Mouse (Mus musculus): ENCODE measurements at regions not wholly inside any gene's neighbourhood (a gene's known extent, or its start where the extent isn't known, plus 50 kb on each side); places are given as distances from the start of the nearest gene placed in this dataset.

DNA sequence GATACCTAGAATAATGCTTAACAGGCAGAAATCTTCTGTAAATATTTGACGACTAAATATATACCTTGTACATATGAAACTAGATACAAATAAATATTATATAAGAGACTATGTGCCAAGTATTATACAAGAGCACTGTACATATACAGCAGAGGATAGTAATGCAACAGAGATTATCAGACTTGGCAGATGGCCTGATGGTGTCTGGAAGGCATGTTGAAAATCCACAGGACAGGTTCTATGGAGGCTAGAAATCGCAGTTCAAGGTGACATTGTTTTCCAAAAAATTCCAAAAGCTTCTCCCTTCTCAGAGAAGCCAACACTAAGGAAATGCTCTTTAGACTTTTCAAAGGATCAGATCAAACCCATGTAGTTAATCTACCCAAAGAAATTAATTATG is 126.9 kb upstream of the Mrps30 start:
- no peaks in the 10 kb centered on the region for H3K27me3 ChIP-seq (ENCODE audit: control insufficient read depth, insufficient read depth, low read length)
- no peaks in the 10 kb centered on the region for H3K4me1 ChIP-seq (ENCODE audit: control insufficient read depth, insufficient read depth, low read length)
- ATAC-seq (ENCODE audit: insufficient number of reproducible peaks, low FRiP score, low TSS enrichment, low read depth) (no peak), DNase-seq (ENCODE audit: low spot score) (no peak)
- no peak overlapping the region for H3K27ac ChIP-seq (replicated peaks; ENCODE audit: low read depth, low read length)
- no peak overlapping the region for H3K4me2 ChIP-seq (ENCODE audit: low read depth, severe bottlenecking)
- 89% methylated on average over 2 of the region's 2 CpGs for WGBS
- H3K9ac ChIP-seq (ENCODE audit: low read length) = no peak overlapping the region
- no peaks in the 10 kb centered on the region for H3K9me3 ChIP-seq (ENCODE audit: control insufficient read depth, low read length)
- H3K4me3 ChIP-seq (ENCODE audit: low read depth, low read length) = no peak overlapping the region
- no peaks in the 10 kb centered on the region for H3K36me3 ChIP-seq (ENCODE audit: control insufficient read depth, insufficient read depth, low read length)

DNA sequence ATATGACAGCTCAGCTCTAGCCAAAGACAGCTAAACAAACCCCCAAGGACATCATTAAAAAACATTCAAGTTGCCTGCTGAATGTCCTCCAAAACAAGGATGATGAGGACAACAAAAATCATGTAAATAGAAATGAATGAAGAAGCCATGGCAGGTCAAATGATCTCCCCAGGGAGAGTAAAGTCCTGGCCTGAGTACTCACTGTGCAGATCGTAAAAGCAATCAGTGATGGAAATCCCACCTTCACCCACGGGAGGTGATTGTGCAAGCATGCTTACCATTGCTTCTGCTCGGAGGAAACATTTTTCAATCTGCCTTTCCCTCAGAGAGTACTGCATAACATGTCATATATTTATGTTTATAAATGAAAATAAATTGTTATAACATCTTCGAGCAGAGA is 119.1 kb upstream of the Mrps30 start:
- DNase-seq (ENCODE audit: low spot score) = no peak
- no peak for ATAC-seq (ENCODE audit: insufficient number of reproducible peaks, low FRiP score, low TSS enrichment, low read depth)

DNA sequence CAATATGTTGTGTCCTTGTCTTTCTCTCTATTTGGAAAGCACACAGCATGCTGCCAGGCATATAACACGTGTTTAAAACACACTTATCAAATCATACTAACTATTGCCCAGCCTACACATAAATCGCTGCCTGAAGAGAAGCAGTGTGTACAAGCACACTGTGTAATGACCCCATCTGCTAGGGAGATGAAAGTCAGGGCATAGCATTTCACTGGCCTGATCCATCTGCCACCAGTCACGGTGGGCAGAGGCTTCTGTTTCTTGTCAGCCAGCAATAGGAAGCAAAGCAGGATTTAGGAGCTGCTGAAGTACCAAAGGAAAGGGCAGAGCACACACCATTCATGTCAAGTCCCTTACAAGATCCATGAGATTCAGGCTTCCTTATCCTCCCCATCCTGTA is 103.6 kb upstream of the Mrps30 start:
- Histone ChIP-seq H3K27me3 (ENCODE audit: control insufficient read depth, insufficient read depth, low read length) (no peaks in the 10 kb centered on the region), H3K4me1 (ENCODE audit: control insufficient read depth, insufficient read depth, low read length) (0 out of 2 replicates have a peak, but pooled peaks cover 4% of the 10 kb centered on the region), H3K4me3 (ENCODE audit: low read depth, low read length) (no peak overlapping the region), H3K36me3 (ENCODE audit: control insufficient read depth, insufficient read depth, low read length) (no peaks in the 10 kb centered on the region), H3K9ac (ENCODE audit: low read length) (no peak overlapping the region), H3K4me2 (ENCODE audit: low read depth, severe bottlenecking) (no peak overlapping the region), H3K27ac (replicated peaks; ENCODE audit: low read depth, low read length) (no peak overlapping the region), H3K9me3 (ENCODE audit: control insufficient read depth, low read length) (no peaks in the 10 kb centered on the region)
- WGBS = 10% methylated on average over 3 of the region's 3 CpGs
- DNase-seq (ENCODE audit: low spot score) (peak; percentile 53), ATAC-seq (ENCODE audit: insufficient number of reproducible peaks, low FRiP score, low TSS enrichment, low read depth) (no peak)

More for the DNA sequence above, 119.1 kb upstream of the Mrps30 start:
- 79% methylated on average over 4 of the region's 4 CpGs for WGBS
- H3K9me3 ChIP-seq (ENCODE audit: control insufficient read depth, low read length) = no peaks in the 10 kb centered on the region
- H3K4me3 ChIP-seq (ENCODE audit: low read depth, low read length) = no peak overlapping the region
- no peak overlapping the region for H3K4me2 ChIP-seq (ENCODE audit: low read depth, severe bottlenecking)
- no peak overlapping the region for H3K27ac ChIP-seq (replicated peaks; ENCODE audit: low read depth, low read length)
- H3K27me3 ChIP-seq (ENCODE audit: control insufficient read depth, insufficient read depth, low read length) = no peaks in the 10 kb centered on the region
- H3K36me3 ChIP-seq (ENCODE audit: control insufficient read depth, insufficient read depth, low read length) = no peaks in the 10 kb centered on the region
- H3K9ac ChIP-seq (ENCODE audit: low read length) = no peak overlapping the region
- H3K4me1 ChIP-seq (ENCODE audit: control insufficient read depth, insufficient read depth, low read length) = no peaks in the 10 kb centered on the region

DNA sequence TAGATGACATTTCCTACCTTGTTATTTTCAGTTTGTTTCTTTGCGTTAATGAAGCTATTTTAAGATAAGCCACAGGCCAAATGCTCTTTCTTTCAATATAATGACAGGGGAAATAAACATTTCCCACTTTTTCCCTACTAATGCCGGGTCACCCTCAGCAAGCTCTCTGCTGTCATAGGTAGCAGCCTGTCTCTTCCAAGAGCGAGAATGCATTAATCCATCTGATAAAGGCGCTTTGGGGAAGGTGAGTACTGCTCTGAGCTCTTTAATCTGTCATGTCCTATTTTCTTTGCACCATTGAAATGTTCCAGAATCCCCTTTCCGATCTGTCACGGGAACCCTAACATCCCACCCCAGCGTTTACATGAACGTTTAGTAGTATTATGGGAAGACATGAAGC is 96.0 kb upstream of the Mrps30 start:
- Histone ChIP-seq H3K9me3 (ENCODE audit: control insufficient read depth, low read length) (no peaks in the 10 kb centered on the region), H3K27ac (replicated peaks; ENCODE audit: low read depth, low read length) (no peak overlapping the region), H3K4me2 (ENCODE audit: low read depth, severe bottlenecking) (no peak overlapping the region), H3K27me3 (ENCODE audit: control insufficient read depth, insufficient read depth, low read length) (no peaks in the 10 kb centered on the region), H3K36me3 (ENCODE audit: control insufficient read depth, insufficient read depth, low read length) (no peaks in the 10 kb centered on the region), H3K4me1 (ENCODE audit: control insufficient read depth, insufficient read depth, low read length) (no peaks in the 10 kb centered on the region), H3K4me3 (ENCODE audit: low read depth, low read length) (no peak overlapping the region), H3K9ac (ENCODE audit: low read length) (no peak overlapping the region)
- no peak for ATAC-seq (ENCODE audit: insufficient number of reproducible peaks, low FRiP score, low TSS enrichment, low read depth)
- no peak for DNase-seq (ENCODE audit: low spot score)
- 19% methylated on average over 8 of the region's 8 CpGs for WGBS

DNA sequence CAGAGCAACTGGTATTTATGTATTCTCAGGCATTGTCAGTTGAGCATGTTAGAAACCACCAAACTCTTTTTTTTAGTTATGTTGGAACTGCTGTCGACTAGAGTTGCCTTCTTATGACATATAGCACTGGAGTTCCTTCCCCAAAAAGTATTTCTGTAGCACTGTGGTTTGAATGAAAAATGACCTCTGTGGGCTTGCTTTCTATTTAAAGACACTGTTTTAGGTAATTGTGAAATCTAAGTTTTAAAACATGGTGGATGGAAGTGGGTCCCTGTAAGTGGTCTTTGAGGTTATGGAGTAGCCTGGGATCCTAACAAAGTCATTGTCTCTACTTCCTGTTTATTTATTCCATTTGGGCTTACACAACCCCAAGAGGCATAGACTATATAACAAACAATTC is 93.2 kb upstream of the Mrps30 start:
- H3K4me2 ChIP-seq (ENCODE audit: low read depth, severe bottlenecking) = no peak overlapping the region
- H3K9me3 ChIP-seq (ENCODE audit: control insufficient read depth, low read length) = no peaks in the 10 kb centered on the region
- H3K4me3 ChIP-seq (ENCODE audit: low read depth, low read length) = no peak overlapping the region
- H3K4me1 ChIP-seq (ENCODE audit: control insufficient read depth, insufficient read depth, low read length) = no peaks in the 10 kb centered on the region
- WGBS = 91% methylated on average over 1 of the region's 1 CpGs
- DNase-seq (ENCODE audit: low spot score) (no peak), ATAC-seq (ENCODE audit: insufficient number of reproducible peaks, low FRiP score, low TSS enrichment, low read depth) (no peak)
- no peak overlapping the region for H3K9ac ChIP-seq (ENCODE audit: low read length)
- no peaks in the 10 kb centered on the region for H3K36me3 ChIP-seq (ENCODE audit: control insufficient read depth, insufficient read depth, low read length)
- H3K27ac ChIP-seq (replicated peaks; ENCODE audit: low read depth, low read length) = no peak overlapping the region
- H3K27me3 ChIP-seq (ENCODE audit: control insufficient read depth, insufficient read depth, low read length) = no peaks in the 10 kb centered on the region

DNA sequence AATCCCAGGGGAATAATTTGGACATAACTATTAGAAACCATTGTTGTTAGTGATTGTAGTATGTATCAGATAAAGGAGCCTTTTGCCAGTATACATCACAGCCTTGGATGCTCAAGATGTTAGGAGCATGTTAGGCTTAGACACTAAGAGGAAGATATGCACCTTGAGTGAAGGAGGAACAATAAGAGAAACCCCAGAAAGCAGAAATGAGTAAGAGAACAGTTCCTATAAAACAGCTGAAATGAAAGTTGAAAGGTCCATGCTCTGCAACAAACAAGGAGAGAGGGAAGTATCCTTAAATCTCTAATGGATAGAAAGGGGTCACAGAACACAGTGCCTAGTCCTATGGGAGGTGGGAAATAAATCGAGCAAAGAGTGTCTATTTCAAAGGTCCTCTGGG is 91.4 kb upstream of the Mrps30 start:
- ATAC-seq (ENCODE audit: insufficient number of reproducible peaks, low FRiP score, low TSS enrichment, low read depth) = no peak
- H3K27ac ChIP-seq (replicated peaks; ENCODE audit: low read depth, low read length) = no peak overlapping the region
- no peaks in the 10 kb centered on the region for H3K9me3 ChIP-seq (ENCODE audit: control insufficient read depth, low read length)
- H3K9ac ChIP-seq (ENCODE audit: low read length) = no peak overlapping the region
- DNase-seq (ENCODE audit: low spot score) = no peak
- no peaks in the 10 kb centered on the region for H3K36me3 ChIP-seq (ENCODE audit: control insufficient read depth, insufficient read depth, low read length)
- H3K4me2 ChIP-seq (ENCODE audit: low read depth, severe bottlenecking) = no peak overlapping the region
- H3K4me1 ChIP-seq (ENCODE audit: control insufficient read depth, insufficient read depth, low read length) = no peaks in the 10 kb centered on the region
- no peaks in the 10 kb centered on the region for H3K27me3 ChIP-seq (ENCODE audit: control insufficient read depth, insufficient read depth, low read length)
- 71% methylated on average over 1 of the region's 1 CpGs for WGBS
- H3K4me3 ChIP-seq (ENCODE audit: low read depth, low read length) = no peak overlapping the region

DNA sequence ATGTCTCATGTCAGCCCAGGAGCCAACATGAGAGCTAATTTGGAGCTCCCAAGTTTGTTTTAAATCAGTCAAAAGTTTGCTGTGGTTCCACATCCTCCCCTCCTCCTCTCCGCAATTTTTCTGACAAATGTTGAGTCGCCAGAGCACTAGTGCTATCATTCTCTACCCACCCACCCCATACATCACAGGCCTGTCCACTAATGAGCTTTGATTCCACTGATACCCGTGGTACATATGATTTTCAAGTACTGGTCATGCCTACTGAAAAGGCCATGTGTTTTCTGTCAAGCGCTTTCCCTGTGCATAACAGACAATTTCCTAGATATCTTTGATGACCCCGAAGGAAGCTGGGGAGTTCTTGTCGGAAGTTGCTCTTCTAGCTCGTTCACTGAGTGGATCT is 85.5 kb upstream of the Mrps30 start:
- no peak for ATAC-seq (ENCODE audit: insufficient number of reproducible peaks, low FRiP score, low TSS enrichment, low read depth)
- Histone ChIP-seq H3K27ac (replicated peaks; ENCODE audit: low read depth, low read length) (no peak overlapping the region), H3K4me3 (ENCODE audit: low read depth, low read length) (no peak overlapping the region), H3K4me2 (ENCODE audit: low read depth, severe bottlenecking) (no peak overlapping the region), H3K27me3 (ENCODE audit: control insufficient read depth, insufficient read depth, low read length) (no peaks in the 10 kb centered on the region), H3K9ac (ENCODE audit: low read length) (no peak overlapping the region), H3K36me3 (ENCODE audit: control insufficient read depth, insufficient read depth, low read length) (no peaks in the 10 kb centered on the region), H3K4me1 (ENCODE audit: control insufficient read depth, insufficient read depth, low read length) (0 out of 2 replicates have a peak, but pooled peaks cover 4% of the 10 kb centered on the region), H3K9me3 (ENCODE audit: control insufficient read depth, low read length) (no peaks in the 10 kb centered on the region)
- peak; percentile 33 for DNase-seq (ENCODE audit: low spot score)
- WGBS = 40% methylated on average over 7 of the region's 7 CpGs

DNA sequence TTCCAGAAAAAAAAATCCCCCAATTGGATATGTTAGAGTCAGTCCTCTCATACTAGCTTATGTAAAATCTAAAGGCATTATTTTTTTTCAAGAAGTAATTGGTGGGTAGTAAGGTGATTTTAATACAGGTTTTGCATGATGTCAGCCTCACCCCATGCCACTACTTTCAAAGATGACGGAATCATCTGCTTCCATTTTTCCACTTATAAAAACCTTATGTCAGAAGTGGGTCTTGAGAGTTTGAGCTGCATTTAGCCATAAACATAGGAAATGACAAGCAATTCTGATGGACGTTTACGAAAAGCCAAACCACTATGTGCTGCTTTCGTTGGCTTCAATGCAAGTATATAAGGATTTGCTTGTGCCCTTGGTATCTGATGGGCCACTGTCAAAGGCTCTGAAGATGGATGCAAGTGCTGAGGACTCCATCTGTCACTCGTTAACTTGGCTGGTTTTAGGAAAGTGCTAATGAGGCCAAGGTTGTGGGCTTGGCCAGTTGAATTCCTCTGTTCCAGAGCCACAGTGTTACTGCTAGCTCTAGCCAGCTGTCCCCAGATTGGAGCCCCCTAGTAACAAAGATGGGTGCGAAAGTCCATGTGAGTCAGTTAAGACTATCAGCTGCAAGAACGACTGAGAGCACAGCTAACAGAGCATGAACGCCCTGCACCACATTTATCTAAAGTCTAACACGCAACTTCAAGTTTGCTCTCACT is 72.8 kb upstream of the Mrps30 start:
- H3K9me3 ChIP-seq (ENCODE audit: control insufficient read depth, low read length) = no peaks in the 10 kb centered on the region
- H3K4me2 ChIP-seq (ENCODE audit: low read depth, severe bottlenecking) = no peak overlapping the region
- no peaks in the 10 kb centered on the region for H3K27me3 ChIP-seq (ENCODE audit: control insufficient read depth, insufficient read depth, low read length)
- peak; percentile 30 for DNase-seq (ENCODE audit: low spot score)
- H3K4me3 ChIP-seq (ENCODE audit: low read depth, low read length) = no peak overlapping the region
- no peak for ATAC-seq (ENCODE audit: insufficient number of reproducible peaks, low FRiP score, low TSS enrichment, low read depth)
- H3K36me3 ChIP-seq (ENCODE audit: control insufficient read depth, insufficient read depth, low read length) = no peaks in the 10 kb centered on the region
- 0 out of 2 replicates have a peak, but pooled peaks cover 3% of the 10 kb centered on the region for H3K4me1 ChIP-seq (ENCODE audit: control insufficient read depth, insufficient read depth, low read length)
- 49% methylated on average over 9 of the region's 9 CpGs for WGBS
- no peak overlapping the region for H3K27ac ChIP-seq (replicated peaks; ENCODE audit: low read depth, low read length)
- H3K9ac ChIP-seq (ENCODE audit: low read length) = no peak overlapping the region

Data from limb, embryonic 11.5 days (tissue).